Mouse (Mus musculus) lung, embryonic 14.5 days (tissue): ENCODE results near the gene Rhbdl1. TPM values are rescaled to one million over a fixed set of nuclear protein-coding genes. Genes with fewer than 3 reads are reported as not detected.

ENCODE experiments used
- ATAC-seq: fragments of 200-750 bp; cut with Nextera tagmentation; 2 replicates; pipeline ENCODE4 v1.8.0; 2017; ENCODE audit warnings: mild to moderate bottlenecking, moderate TSS enrichment, moderate library complexity; ENCODE audit not compliant: insufficient read depth
- DNase-seq: peaks from one replicate; pipeline ENCODE4 v3.0.0-alpha.2; 2015
- H3K27ac ChIP-seq: fragments of 300-500 bp; sonication (generic); 2 replicates; pipeline ENCODE4 v1.5.1; 2014; ENCODE audit warnings: low read depth, mild to moderate bottlenecking, moderate library complexity
- H3K27me3 ChIP-seq: fragments of 300-500 bp; sonication (generic); 2 replicates; pipeline ENCODE4 v1.6.1; 2014; ENCODE audit warnings: low read length, control low read depth; ENCODE audit not compliant: insufficient read depth
- H3K36me3 ChIP-seq: fragments of 300-500 bp; sonication (generic); 2 replicates; pipeline ENCODE4 v1.6.1; 2014; ENCODE audit warnings: control low read depth; ENCODE audit not compliant: insufficient read depth
- H3K4me1 ChIP-seq: fragments of 300-500 bp; sonication (generic); 2 replicates; pipeline ENCODE4 v1.6.1; 2014; ENCODE audit warnings: antibody characterized with exemption, control low read depth; ENCODE audit not compliant: insufficient read depth
- H3K4me2 ChIP-seq: fragments of 300-500 bp; sonication (generic); 2 replicates; pipeline ENCODE4 v1.6.1; 2014; ENCODE audit warnings: mild to moderate bottlenecking
- H3K4me3 ChIP-seq: fragments of 300-500 bp; sonication (generic); 2 replicates; pipeline ENCODE4 v1.5.1; 2014; ENCODE audit warnings: low read depth, low read length
- H3K9ac ChIP-seq: fragments of 300-500 bp; sonication (generic); 2 replicates; pipeline ENCODE4 v1.6.1; 2014
- H3K9me3 ChIP-seq: fragments of 300-500 bp; sonication (generic); 2 replicates; pipeline ENCODE4 v1.6.1; 2016; ENCODE audit warnings: low read depth, low read length, control low read depth
- CTCF ChIP-seq: IDR thresholded peaks from 2 replicates; pipeline ENCODE4 v1.5.1; 2016; ENCODE audit warnings: antibody characterized with exemption, low read depth
- WGBS: fragments of 180-500 bp; shearing (Covaris S2); extraction: QIAGEN DNeasy Blood & Tissue Kit; methylation state at CpG from one replicate; pipeline ENCODE4 v1.1.7; 2014; 5-methylcytosine and 5-hydroxymethylcytosine counted together
- polyA plus RNA-seq: library from polyadenylated mRNA; unstranded; fragments of >200 nt; fragmentation: Nextera tagmentation; extraction: Ambion mirVana; gene quantifications from 2 replicates; pipeline ENCODE4 v1.2.1, GENCODE M21; 2014

Rhbdl1 gene
- polyA plus RNA-seq, 1 experiment from 2014 or later, result 2.0 TPM

DNA sequence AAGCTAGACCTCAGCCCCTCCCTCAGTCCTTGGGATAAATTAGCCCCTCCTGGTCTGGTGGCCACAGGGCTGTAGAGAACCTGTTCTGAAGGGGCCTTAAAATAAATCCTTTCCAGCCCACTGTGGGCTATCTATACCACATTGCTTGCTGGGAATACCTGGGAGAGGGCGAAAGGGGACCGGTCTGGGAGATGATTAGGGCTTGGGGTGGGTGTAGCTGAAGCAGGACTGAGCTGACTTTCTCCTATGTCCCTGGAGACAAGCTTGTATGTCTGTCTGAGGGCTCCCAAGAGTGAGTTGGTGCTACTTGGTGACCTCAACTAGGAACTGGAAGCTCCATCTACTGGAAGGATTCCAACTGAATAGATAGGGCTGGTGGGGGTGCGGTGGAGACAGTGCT is 39.9 kb upstream of the Rhbdl1 start:
- no peaks in the 10 kb centered on the region for H3K9me3 ChIP-seq
- ATAC-seq, result no peak
- TF ChIP-seq CTCF, result no peak
- 80% methylated on average over 3 of the region's 3 CpGs for WGBS
- peaks cover 12% of the 10 kb centered on the region; the same call in 1 of the 2 replicates for H3K4me1 ChIP-seq
- no peak overlapping the region for H3K9ac ChIP-seq
- H3K27ac ChIP-seq, result no peak overlapping the region
- peak overlapping the region; percentile 18; the same call in 1 of the 2 replicates for H3K4me2 ChIP-seq
- H3K27me3 ChIP-seq, result no peaks in the 10 kb centered on the region
- H3K4me3 ChIP-seq, result no peak overlapping the region
- no peak for DNase-seq
- peaks cover 33% of the 10 kb centered on the region for H3K36me3 ChIP-seq

DNA sequence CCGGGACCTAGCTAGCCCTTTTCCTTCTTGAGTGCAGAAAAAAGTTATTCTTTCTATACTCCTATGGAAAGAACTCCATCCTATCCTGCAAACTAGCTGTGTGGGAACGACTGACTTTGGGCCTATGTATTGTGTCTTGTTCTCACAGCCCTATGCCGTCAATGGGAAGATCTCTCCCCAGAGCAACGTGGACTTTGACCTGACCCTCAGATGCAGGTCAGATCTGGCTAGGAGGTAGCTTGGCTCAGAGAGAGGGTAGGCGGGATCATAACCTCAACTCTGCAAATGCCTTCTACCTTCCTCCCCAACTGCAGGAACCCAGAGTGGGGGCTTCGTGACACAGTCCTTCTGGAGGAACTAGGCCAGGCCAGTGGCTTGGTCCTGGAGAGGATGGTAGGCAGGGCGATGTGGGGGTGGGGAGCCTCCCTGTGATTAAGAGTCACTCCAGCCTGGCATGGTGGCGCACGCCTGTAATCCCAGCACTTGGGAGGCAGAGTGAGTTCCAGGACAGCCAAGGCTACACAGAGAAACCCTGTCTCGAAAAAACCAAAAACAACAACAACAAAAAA is 39.3 kb upstream of the Rhbdl1 start:
- no peak for DNase-seq

DNA sequence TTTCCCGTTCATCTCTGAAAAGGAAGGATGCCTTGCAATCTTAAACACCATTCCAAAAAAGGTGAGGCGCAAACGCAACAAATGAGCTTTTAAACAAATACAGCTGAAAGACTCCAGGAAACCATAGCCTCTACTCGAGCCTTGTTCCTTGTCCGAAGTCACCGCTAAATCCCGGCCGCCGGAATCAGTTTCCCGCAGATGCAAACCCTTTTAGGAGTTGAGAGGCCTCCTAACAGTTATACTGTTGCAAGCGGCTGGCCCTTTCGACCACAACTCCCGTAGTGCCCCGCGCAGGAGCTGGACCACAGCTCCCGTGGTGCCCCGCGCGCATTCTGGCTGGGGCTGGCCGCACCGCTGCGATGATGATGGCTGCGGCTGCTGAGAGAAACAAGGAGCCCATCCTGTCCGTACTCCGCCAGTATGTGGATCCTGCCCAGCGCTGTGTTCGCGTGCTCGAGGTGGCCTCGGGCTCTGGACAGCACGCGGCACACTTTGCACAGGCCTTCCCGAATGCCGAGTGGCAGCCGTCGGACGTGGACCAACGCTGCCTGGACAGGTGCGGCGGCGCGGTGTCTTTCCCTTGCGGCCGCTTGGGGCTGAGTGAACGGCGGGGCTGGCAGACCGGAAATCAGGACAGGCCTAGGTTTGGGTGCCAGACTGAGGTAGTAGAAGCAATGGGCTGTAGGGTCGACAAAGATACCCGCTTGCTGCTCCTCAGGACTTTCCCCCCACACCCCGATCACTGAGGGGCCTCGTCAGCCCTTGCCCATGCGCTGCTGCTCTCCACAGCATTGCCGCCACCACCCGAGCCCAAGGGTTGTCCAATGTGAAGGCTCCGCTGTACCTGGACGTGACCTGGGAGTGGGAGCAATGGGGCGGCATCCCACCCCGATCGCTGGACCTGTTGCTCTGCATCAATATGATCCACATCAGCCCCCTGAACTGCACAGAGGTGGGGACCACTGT is 38.4 kb upstream of the Rhbdl1 start:
- peaks cover 12% of the 10 kb centered on the region; the same call in 1 of the 2 replicates for H3K4me1 ChIP-seq
- peak overlapping the region; percentile 94 for H3K4me2 ChIP-seq
- no peaks in the 10 kb centered on the region for H3K9me3 ChIP-seq
- peak; percentile 37; the same call in 1 of the 2 replicates for TF ChIP-seq CTCF
- H3K27me3 ChIP-seq, result no peaks in the 10 kb centered on the region
- peak overlapping the region; percentile 91 for H3K27ac ChIP-seq
- peaks cover 22% of the 10 kb centered on the region for H3K36me3 ChIP-seq
- ATAC-seq (peak; percentile 94), DNase-seq (peak; percentile 94)
- 1% methylated on average over 59 of the region's 59 CpGs for WGBS
- peak overlapping the region; percentile 76 for H3K4me3 ChIP-seq
- peak overlapping the region; percentile 65 for H3K9ac ChIP-seq

More for the DNA sequence above, 39.3 kb upstream of the Rhbdl1 start:
- no peak for ATAC-seq
- peaks cover 12% of the 10 kb centered on the region; the same call in 1 of the 2 replicates for H3K4me1 ChIP-seq
- peaks cover 27% of the 10 kb centered on the region for H3K36me3 ChIP-seq
- peak overlapping the region; percentile 76 for H3K4me3 ChIP-seq
- no peak overlapping the region for H3K27ac ChIP-seq
- H3K4me2 ChIP-seq, result peak overlapping the region; percentile 94
- H3K27me3 ChIP-seq, result no peaks in the 10 kb centered on the region
- no peak for TF ChIP-seq CTCF
- H3K9me3 ChIP-seq, result no peaks in the 10 kb centered on the region
- 61% methylated on average over 10 of the region's 10 CpGs for WGBS
- H3K9ac ChIP-seq, result peak overlapping the region; percentile 65

DNA sequence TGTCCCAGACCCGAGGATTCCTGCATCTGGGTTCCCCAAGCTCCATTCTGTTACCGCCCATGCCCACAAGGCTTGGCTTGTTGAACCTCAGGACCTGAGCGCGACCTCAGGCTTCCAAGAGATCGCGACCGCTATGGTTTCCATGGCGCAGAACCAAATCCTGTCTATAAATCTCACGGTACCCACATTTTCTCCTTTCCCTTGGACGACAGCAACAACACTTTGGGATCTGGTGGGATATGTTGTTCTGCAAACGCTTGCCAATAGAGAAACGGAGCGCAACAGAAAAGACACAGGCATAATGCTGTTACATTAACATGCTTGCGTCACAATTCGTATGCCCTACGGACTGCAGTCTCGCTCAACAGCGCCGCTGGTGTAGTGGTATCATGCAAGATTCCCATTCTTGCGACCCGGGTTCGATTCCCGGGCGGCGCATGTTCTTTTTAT is 37.7 kb upstream of the Rhbdl1 start, which contains the start of gene Mettl26:
Gene Mettl26 (plus strand): TSS at position 354 of the 450 bp plus-strand sequence.
- Histone ChIP-seq H3K27ac (peak within 1 kb of the TSS; percentile 91), H3K9me3 (no peaks in the 10 kb centered on the region), H3K4me3 (peak within 1 kb of the TSS; percentile 76), H3K36me3 (peaks cover 22% of the 10 kb centered on the region), H3K4me2 (peak within 1 kb of the TSS; percentile 94), H3K4me1 (peaks cover 12% of the 10 kb centered on the region; the same call in 1 of the 2 replicates), H3K27me3 (no peaks in the 10 kb centered on the region), H3K9ac (peak within 1 kb of the TSS; percentile 65)
- WGBS, result under 1% methylated on average over 25 of the region's 25 CpGs
- DNase-seq, result peak; percentile 99
- peak; percentile 77 for ATAC-seq
- TF ChIP-seq CTCF, result peak; percentile 35

DNA sequence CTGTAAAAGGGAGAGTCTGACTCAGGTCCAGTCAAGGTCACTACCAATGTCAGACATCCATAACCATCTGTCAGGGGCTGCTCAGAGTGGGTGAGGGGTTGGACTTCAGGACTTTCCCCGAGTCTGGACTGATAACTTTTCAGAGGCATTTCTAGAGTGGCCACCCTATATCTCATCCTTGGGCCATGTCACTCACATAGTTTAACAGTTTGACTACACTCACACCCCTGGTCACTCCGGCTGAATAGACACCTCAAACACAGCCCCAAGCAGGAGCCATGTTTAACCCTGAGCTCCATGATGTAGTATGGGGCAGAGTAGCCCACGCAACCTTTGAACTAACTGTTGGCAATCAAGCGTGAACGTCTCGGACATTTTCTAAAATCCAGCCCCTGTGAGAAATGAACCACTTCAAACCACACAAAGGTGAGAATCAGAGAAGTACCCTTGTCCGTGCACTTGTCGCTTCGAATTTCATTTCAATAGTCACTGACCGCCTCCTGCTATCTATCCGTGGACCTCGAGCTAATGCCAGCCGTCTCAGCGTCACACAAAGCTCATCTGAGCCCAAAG is 37.1 kb upstream of the Rhbdl1 start:
- Histone ChIP-seq H3K4me3 (peak overlapping the region; percentile 76), H3K9ac (peak overlapping the region; percentile 58), H3K4me2 (peak overlapping the region; percentile 94), H3K4me1 (peaks cover 12% of the 10 kb centered on the region; the same call in 1 of the 2 replicates), H3K27me3 (no peaks in the 10 kb centered on the region), H3K27ac (peak overlapping the region; percentile 91), H3K9me3 (no peaks in the 10 kb centered on the region), H3K36me3 (peaks cover 17% of the 10 kb centered on the region)
- TF ChIP-seq CTCF, result no peak
- DNase-seq (no peak), ATAC-seq (no peak)
- WGBS, result 6% methylated on average over 14 of the region's 14 CpGs

DNA sequence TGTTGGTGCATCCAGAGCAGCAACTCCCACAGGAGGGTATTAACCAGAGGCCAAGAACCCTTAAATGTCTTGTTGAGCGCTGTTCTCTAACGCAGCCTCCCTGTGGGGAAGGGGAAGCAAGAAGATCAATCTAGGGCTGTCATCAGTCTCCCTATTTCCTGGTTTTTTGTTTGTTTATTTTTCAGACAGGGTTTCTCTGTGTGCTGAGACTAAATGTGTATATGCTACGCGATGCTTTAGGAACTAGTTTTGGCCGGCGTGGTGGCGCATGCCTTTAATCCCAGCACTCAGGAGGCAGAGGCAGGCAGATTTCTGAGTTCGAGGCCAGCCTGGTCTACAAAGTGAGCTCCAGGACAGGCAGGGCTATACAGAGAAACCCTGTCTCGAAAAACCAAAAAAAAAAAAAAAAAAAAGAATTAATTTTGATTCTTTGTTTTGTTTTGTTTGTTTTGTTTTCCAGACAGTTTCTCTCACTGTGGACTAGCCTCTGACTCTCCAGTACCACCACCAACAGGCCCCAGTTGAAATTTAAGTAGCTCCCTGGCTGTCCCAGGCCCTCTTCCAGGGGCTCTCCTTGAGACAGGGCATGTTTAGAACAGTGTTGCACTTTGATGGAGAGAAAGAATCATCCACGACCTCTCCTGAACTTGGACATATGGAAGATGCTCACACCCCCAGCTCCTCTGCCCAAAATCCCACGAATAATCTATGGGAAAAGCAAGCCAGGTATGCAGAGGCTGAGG is 36.5 kb upstream of the Rhbdl1 start:
- TF ChIP-seq CTCF, result no peak
- H3K9ac ChIP-seq, result peak overlapping the region; percentile 58
- H3K9me3 ChIP-seq, result no peaks in the 10 kb centered on the region
- WGBS, result 58% methylated on average over 11 of the region's 11 CpGs
- no peaks in the 10 kb centered on the region for H3K27me3 ChIP-seq
- no peak overlapping the region for H3K27ac ChIP-seq
- H3K4me3 ChIP-seq, result peak overlapping the region; percentile 76; the same call in 1 of the 2 replicates
- H3K4me1 ChIP-seq, result peaks cover 15% of the 10 kb centered on the region; the same call in 1 of the 2 replicates
- ATAC-seq (no peak), DNase-seq (no peak)
- H3K4me2 ChIP-seq, result peak overlapping the region; percentile 94
- peaks cover 11% of the 10 kb centered on the region; the same call in 1 of the 2 replicates for H3K36me3 ChIP-seq
